Mouse (Mus musculus) small intestine, adult 2 months (tissue): Measurements from ENCODE around the gene Hist1h2bn. TPM values are rescaled to one million over a fixed set of nuclear protein-coding genes. Genes with fewer than 3 reads are reported as not detected.

ENCODE experiments used
- H3K27ac ChIP-seq: fragments of 200-500 bp; 2 replicates; pipeline ENCODE4 v1.5.1; 2012; ENCODE audit warnings: low read depth, low read length, control low read depth, inconsistent platforms; ENCODE audit not compliant: insufficient read depth
- H3K27me3 ChIP-seq: fragments of 200-500 bp; 2 replicates; pipeline ENCODE4 v1.6.1; 2012; ENCODE audit warnings: mild to moderate bottlenecking, moderate library complexity, low read length, inconsistent platforms; ENCODE audit not compliant: control insufficient read depth, insufficient read depth
- H3K36me3 ChIP-seq: fragments of 200-500 bp; 2 replicates; pipeline ENCODE4 v1.6.1; 2012; ENCODE audit warnings: mild to moderate bottlenecking, low read length, control low read depth, inconsistent platforms; ENCODE audit not compliant: control insufficient read depth, insufficient read depth
- H3K4me1 ChIP-seq: fragments of 200-500 bp; 2 replicates; pipeline ENCODE4 v1.6.1; 2012; ENCODE audit warnings: low read length, inconsistent platforms, mixed read lengths; ENCODE audit not compliant: control insufficient read depth, insufficient read depth, insufficient read length
- H3K4me3 ChIP-seq: fragments of 200-500 bp; 2 replicates; pipeline ENCODE4 v1.5.1; 2012; ENCODE audit warnings: low read depth, mild to moderate bottlenecking, control low read depth, inconsistent platforms, low read length, moderate library complexity
- CTCF ChIP-seq: fragments of 200-500 bp; IDR thresholded peaks from 2 replicates; pipeline ENCODE4 v1.5.1; 2012; ENCODE audit warnings: low read depth, mild to moderate bottlenecking, control low read depth, inconsistent platforms, low read length, moderate library complexity, mixed read lengths; ENCODE audit not compliant: insufficient replicate concordance, insufficient read length; ENCODE audit errors: extremely low read depth
- POLR2A ChIP-seq: fragments of 200-500 bp; IDR thresholded peaks from 2 replicates; pipeline ENCODE4 v1.6.1; 2012; ENCODE audit warnings: low read depth, mild to moderate bottlenecking, control low read depth, inconsistent platforms, low read length, moderate library complexity
- WGBS: fragments of 180-500 bp; shearing (Covaris S2); methylation state at CpG from one replicate; pipeline ENCODE4 v1.1.7; 2018; 5-methylcytosine and 5-hydroxymethylcytosine counted together
- polyA plus RNA-seq: library from polyadenylated mRNA; depleted of rRNA; stranded (reverse); fragments of >200 nt; gene quantifications from 2 replicates; pipeline ENCODE4 v1.2.3, GENCODE M21; 2012

The Hist1h2bn gene
- polyA plus RNA-seq, 1 experiment, result 21.8 TPM

DNA sequence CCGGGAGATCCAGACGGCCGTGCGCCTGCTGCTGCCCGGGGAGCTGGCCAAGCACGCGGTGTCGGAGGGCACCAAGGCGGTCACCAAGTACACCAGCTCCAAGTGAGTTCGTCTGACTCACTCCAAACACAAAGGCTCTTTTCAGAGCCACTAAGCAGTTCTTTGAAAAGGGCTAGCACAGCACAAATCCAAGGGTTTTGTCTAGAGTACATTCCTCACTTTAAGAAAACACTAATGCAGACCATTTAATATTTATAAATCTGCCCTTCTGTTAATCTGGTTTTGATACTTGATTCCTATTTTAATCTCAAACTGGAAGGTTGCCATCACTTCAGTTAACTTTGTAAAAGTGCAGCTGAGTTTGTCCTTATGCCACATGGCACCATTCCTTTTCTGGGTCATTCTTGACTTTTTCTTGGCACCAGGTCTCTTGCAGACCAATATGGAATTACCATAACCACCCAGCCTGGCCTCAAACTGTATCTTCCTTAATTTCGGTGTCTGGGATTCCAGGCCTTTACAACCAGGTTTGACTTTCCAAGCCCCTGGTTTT is 31.5 kb upstream of the Hist1h2bn start:
- H3K4me1 ChIP-seq, result peaks cover 5% of the 10 kb centered on the region; the same call in 1 of the 2 replicates
- no peak for TF ChIP-seq POLR2A
- TF ChIP-seq CTCF, result no peak
- WGBS, result 5% methylated on average over 11 of the region's 11 CpGs
- H3K4me3 ChIP-seq, result peak overlapping the region; percentile 69
- H3K27ac ChIP-seq, result peak overlapping the region; percentile 75; the same call in 1 of the 2 replicates
- no peaks in the 10 kb centered on the region for H3K27me3 ChIP-seq
- no peaks in the 10 kb centered on the region for H3K36me3 ChIP-seq

GRCm38 (mm10) chr13:21722993-21723836 is 30.7 kb upstream of the Hist1h2bn start:
- 41% methylated on average over 5 of the region's 5 CpGs for WGBS
- Histone ChIP-seq H3K4me1 (0 out of 2 replicates have a peak, but pooled peaks cover 5% of the 10 kb centered on the region), H3K4me3 (no peak overlapping the region), H3K36me3 (no peaks in the 10 kb centered on the region), H3K27me3 (no peaks in the 10 kb centered on the region), H3K27ac (no peak overlapping the region)
- TF ChIP-seq POLR2A (no peak), CTCF (no peak)

DNA sequence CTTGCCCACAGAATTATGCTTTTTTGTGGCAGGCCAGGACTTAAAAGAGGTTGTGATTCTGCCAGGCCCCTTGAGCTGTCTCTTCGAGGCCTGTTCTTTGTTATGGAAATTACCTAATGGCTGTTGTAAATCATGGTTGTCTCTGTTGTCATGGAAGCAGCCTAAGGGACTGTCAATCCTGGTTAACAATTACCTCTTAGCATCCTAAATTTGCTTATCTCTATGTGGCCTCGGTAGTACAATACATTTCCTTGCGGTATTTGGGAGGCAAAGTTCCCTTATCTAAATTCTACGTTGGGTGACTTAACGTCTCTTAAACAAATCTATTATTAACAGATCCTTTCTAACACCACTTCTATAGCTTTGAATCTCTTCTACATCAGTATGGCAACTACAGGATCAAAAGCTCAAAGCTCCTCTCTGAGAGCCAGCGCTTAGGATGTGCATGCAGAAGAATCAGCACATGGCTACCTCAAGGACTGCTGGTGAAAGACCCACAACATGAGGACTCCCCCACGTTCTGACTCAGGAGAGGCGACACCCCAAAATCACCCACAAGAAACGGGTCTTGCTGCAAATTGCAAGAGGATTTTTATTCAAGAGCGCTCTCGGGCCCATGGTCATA is 25.9 kb upstream of the Hist1h2bn start:
- WGBS, result 49% methylated on average over 11 of the region's 11 CpGs
- H3K27me3 ChIP-seq, result no peaks in the 10 kb centered on the region
- no peaks in the 10 kb centered on the region for H3K4me1 ChIP-seq
- no peaks in the 10 kb centered on the region for H3K36me3 ChIP-seq
- H3K4me3 ChIP-seq, result no peak overlapping the region
- TF ChIP-seq POLR2A (no peak), CTCF (no peak)
- H3K27ac ChIP-seq, result no peak overlapping the region

DNA sequence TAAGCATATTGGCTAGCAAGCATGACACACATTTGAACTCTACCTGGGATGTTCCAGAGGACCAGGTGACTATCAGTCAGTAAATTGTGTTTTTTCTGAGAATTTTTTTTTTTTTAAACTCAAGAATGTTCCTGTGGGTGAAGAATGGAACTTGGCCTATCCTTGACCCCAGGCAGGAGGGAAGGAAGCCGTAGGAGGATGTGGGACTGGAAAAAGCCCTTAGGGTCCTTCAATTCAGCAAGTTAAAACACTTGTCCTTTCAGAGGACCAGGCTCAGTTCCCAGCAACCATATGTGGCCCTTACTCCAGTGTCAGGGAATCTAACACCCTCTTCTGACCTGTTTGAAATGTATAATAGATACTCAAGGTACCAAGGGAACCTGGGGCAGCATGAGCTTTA is 24.4 kb upstream of the Hist1h2bn start:
- Histone ChIP-seq H3K4me3 (no peak overlapping the region), H3K27me3 (no peaks in the 10 kb centered on the region), H3K36me3 (no peaks in the 10 kb centered on the region), H3K27ac (no peak overlapping the region), H3K4me1 (no peaks in the 10 kb centered on the region; the same call in 1 of the 2 replicates)
- WGBS, result 62% methylated on average over 1 of the region's 1 CpGs
- TF ChIP-seq CTCF (no peak), POLR2A (no peak)

DNA sequence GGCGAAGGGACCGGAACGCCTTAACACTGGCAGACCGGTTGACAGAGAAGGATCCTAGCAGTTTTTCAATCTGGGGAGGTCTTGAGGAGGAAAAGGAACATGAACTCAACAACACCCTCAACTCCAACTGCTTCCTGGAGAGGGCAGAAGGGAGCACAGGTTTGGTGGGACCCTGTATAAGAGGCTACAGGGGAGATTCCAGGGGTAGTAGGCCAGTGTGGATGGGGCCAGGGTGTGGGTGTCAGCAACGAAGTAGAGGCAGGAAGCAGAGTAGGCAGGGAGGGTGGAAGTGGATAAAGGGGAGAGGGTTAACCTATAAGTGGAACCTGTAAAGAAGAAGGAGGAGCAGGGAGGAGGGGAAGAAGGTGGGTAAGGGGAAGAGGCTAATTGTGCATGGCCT is 20.5 kb upstream of the Hist1h2bn start:
- Histone ChIP-seq H3K4me1 (no peaks in the 10 kb centered on the region; the same call in 1 of the 2 replicates), H3K27ac (no peak overlapping the region), H3K4me3 (no peak overlapping the region), H3K36me3 (no peaks in the 10 kb centered on the region), H3K27me3 (no peaks in the 10 kb centered on the region)
- TF ChIP-seq CTCF, result no peak; the same call in 1 of the 2 replicates
- TF ChIP-seq POLR2A, result no peak
- WGBS, result 89% methylated on average over 5 of the region's 5 CpGs

DNA sequence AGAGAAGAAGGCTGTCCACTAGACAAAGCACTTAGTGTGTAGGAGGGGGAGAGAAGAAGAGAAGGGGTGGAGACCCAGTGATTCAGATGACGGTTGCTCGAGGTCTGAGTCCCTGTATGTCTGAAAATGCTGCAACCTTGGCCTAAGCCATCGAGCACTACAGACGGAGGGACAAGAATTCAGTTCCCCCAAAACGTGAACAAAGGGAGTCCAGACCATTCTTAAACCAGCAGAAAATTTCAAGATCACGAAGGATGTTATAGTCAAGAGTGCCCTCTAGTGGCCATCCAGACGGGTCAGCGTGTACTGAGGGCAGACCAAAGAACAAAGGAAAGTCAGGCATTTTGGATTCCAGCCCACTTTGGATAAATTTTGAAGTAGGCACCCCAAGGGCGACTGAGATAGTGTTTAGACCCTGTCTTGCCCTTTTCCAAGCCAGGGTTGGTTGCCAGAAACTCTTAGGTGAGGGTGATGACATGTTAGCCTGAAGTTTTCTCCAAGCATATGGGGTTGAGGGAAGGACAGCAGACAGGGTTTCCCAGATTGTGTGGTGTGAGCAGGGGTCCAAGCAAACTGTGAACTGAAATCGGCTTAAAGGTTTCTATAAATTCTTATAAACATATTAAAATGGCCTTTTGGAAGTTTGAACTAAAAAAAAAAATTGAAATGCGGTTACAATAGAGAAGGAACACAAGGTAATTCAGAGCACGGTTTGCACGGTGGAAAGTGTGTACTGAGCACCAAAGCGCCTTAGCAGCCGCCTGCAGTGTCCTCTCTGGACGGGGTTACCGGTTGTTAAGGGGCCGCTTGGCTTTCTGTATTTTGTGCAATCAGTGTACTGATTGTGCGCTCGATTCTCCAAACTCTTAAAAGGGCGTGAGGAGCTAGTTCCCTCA is 19.7 kb upstream of the Hist1h2bn start:
- H3K4me3 ChIP-seq, result peak overlapping the region; percentile 61
- no peaks in the 10 kb centered on the region; the same call in 1 of the 2 replicates for H3K4me1 ChIP-seq
- 0% methylated on average over 21 of the region's 21 CpGs for whole genome bisulfite sequencing
- no peaks in the 10 kb centered on the region for H3K27me3 ChIP-seq
- H3K36me3 ChIP-seq, result no peaks in the 10 kb centered on the region
- TF ChIP-seq CTCF (peak; percentile 80; the same call in 1 of the 2 replicates), POLR2A (no peak)
- H3K27ac ChIP-seq, result peak overlapping the region; percentile 59
